Mouse (Mus musculus) CH12.LX (cell line): ENCODE measurements around the gene Rnf168. TPM values are rescaled to one million over a fixed set of nuclear protein-coding genes. Genes with fewer than 3 reads are reported as not detected.

Experiments
- DNase-seq: peaks from one replicate; pipeline ENCODE4 v3.0.0-alpha.2; 2013; ENCODE audit errors: extremely low read depth
- H3K27ac ChIP-seq: 2 replicates; pipeline ENCODE4 v1.5.1; 2012; ENCODE audit warnings: low read depth, mild to moderate bottlenecking, control low read depth, moderate library complexity; ENCODE audit not compliant: insufficient read depth
- H3K27me3 ChIP-seq: replicated peaks from 2 replicates; pipeline ENCODE3; 2012; ENCODE audit warnings: inconsistent platforms
- H3K36me3 ChIP-seq, 2 experiments: replicated peaks in 1 of 2; 2 replicates each; pipeline versions ENCODE3 to v1.6.1; 2012; ENCODE audit warnings: inconsistent platforms in 1 of 2, low read length in 1 of 2, mild to moderate bottlenecking in 1 of 2, mixed read lengths in 1 of 2, moderate library complexity in 1 of 2; ENCODE audit not compliant: control insufficient read depth in 1 of 2, insufficient read depth in 1 of 2
- H3K4me1 ChIP-seq, 2 experiments: 2 replicates each; pipeline ENCODE4 v1.6.1; 2012; ENCODE audit warnings: inconsistent platforms in 1 of 2, moderate library complexity in 1 of 2; ENCODE audit not compliant: insufficient read depth in 2 of 2, control insufficient read depth in 1 of 2
- H3K4me2 ChIP-seq: 2 replicates; pipeline ENCODE4 v1.6.1; 2012; ENCODE audit warnings: low read depth, mild to moderate bottlenecking, control low read depth; ENCODE audit not compliant: poor library complexity, insufficient read depth, severe bottlenecking
- H3K4me3 ChIP-seq, 3 experiments: fragments of 150-350 bp in 1 of 3; sonication (generic) in 1 of 3; replicated peaks in 1 of 3; 2 replicates each; pipeline versions ENCODE3 to v1.5.1; 2011 to 2012; ENCODE audit warnings: low read depth in 2 of 3, low read length in 2 of 3, mild to moderate bottlenecking in 2 of 3, moderate library complexity in 2 of 3, control low read depth in 1 of 3, improper control_type of control experiment in 1 of 3, inconsistent platforms in 1 of 3, mixed read lengths in 1 of 3; ENCODE audit not compliant: poor library complexity in 1 of 3
- H3K79me2 ChIP-seq: replicated peaks from 2 replicates; pipeline ENCODE4 v1.6.1; 2012; ENCODE audit warnings: mild to moderate bottlenecking, moderate library complexity; ENCODE audit not compliant: control insufficient read depth, poor library complexity, insufficient read depth, severe bottlenecking; ENCODE audit errors: extremely low read depth
- H3K9ac ChIP-seq: 2 replicates; pipeline ENCODE4 v1.6.1; 2012; ENCODE audit warnings: low read depth, mild to moderate bottlenecking, control low read depth, moderate library complexity; ENCODE audit not compliant: insufficient read depth
- H3K9me3 ChIP-seq: replicated peaks from 2 replicates; pipeline ENCODE3; 2012; ENCODE audit warnings: low read length, inconsistent platforms, mixed read lengths
- BHLHE40 ChIP-seq: IDR thresholded peaks from 2 replicates; pipeline ENCODE4 v1.6.1; 2011; ENCODE audit warnings: mild to moderate bottlenecking, low read depth, low read length, improper control_type of control experiment
- CTCF ChIP-seq, 2 experiments: IDR thresholded peaks in 1 of 2; conservative IDR thresholded peaks in 1 of 2; 2 replicates each; pipeline ENCODE4 v1.5.1; 2011 to 2012; ENCODE audit warnings: low read depth in 2 of 2, low read length in 2 of 2, improper control_type of control experiment in 1 of 2, inconsistent platforms in 1 of 2, mild to moderate bottlenecking in 1 of 2, moderate library complexity in 1 of 2
- ELF1 ChIP-seq: IDR thresholded peaks from 2 replicates; pipeline ENCODE4 v1.6.1; 2014; ENCODE audit warnings: low read depth, mild to moderate bottlenecking, inconsistent platforms, low read length, improper control_type of control experiment
- EP300 ChIP-seq: IDR thresholded peaks from 2 replicates; pipeline ENCODE4 v1.6.1; 2011; ENCODE audit warnings: low read length, improper control_type of control experiment
- ETS1 ChIP-seq: conservative IDR thresholded peaks from 2 replicates; pipeline ENCODE4 v1.6.1; 2012; ENCODE audit warnings: low read depth, mild to moderate bottlenecking, inconsistent platforms, low read length, improper control_type of control experiment, moderate library complexity
- HCFC1 ChIP-seq: IDR thresholded peaks from 2 replicates; pipeline ENCODE4 v1.6.1; 2012; ENCODE audit warnings: low read depth, mild to moderate bottlenecking, inconsistent platforms, low read length, improper control_type of control experiment
- MAFK ChIP-seq: IDR thresholded peaks from 2 replicates; pipeline ENCODE4 v1.6.1; 2011; ENCODE audit warnings: low read length, improper control_type of control experiment; ENCODE audit not compliant: insufficient replicate concordance
- MXI1 ChIP-seq: IDR thresholded peaks from 2 replicates; pipeline ENCODE4 v1.6.1; 2011; ENCODE audit warnings: mild to moderate bottlenecking, low read depth, low read length, improper control_type of control experiment
- NELFE ChIP-seq: IDR thresholded peaks from 2 replicates; pipeline ENCODE4 v1.6.1; 2011; ENCODE audit warnings: low read depth, low read length, improper control_type of control experiment
- NRF1 ChIP-seq: IDR thresholded peaks from 2 replicates; pipeline ENCODE4 v1.6.1; 2014; ENCODE audit warnings: low read depth, mild to moderate bottlenecking, inconsistent platforms, low read length, improper control_type of control experiment, moderate library complexity
- POLR2A ChIP-seq: IDR thresholded peaks from 2 replicates; pipeline ENCODE4 v1.6.1; 2011; ENCODE audit warnings: low read depth, mild to moderate bottlenecking, improper control_type of control experiment, low read length
- UBTF ChIP-seq: IDR thresholded peaks from 2 replicates; pipeline ENCODE4 v1.6.1; 2012; ENCODE audit warnings: low read depth, mild to moderate bottlenecking, inconsistent platforms, low read length, improper control_type of control experiment, moderate library complexity
- USF1 ChIP-seq: IDR thresholded peaks from 2 replicates; pipeline ENCODE4 v1.6.1; 2014; ENCODE audit warnings: low read depth, mild to moderate bottlenecking, inconsistent platforms, low read length, improper control_type of control experiment
- USF2 ChIP-seq: conservative IDR thresholded peaks from 2 replicates; pipeline ENCODE4 v1.6.1; 2011; ENCODE audit warnings: low read depth, low read length, improper control_type of control experiment
- ZMIZ1 ChIP-seq: IDR thresholded peaks from 2 replicates; pipeline ENCODE4 v1.6.1; 2012; ENCODE audit warnings: low read depth, mild to moderate bottlenecking, inconsistent platforms, low read length, improper control_type of control experiment
- dilution Hi-C: fragments of 300-500 bp; cut with MboI; formaldehyde crosslinking; loops from 2 replicates; pipeline ENCODE4 v1.14.3; 2020; ENCODE audit warnings: low sequenced_read_pairs; ENCODE audit not compliant: extremely low pct_unique_long_range_greater_than_20kb, extremely low pct_ligation_motif_present
- in situ Hi-C: fragments of 300-500 bp; cut with MboI; formaldehyde crosslinking; loops from 3 replicates; pipeline ENCODE4 v1.14.3; 2019; ENCODE audit warnings: low sequenced_read_pairs, low pct_ligation_motif_present, low pct_unique_long_range_greater_than_20kb, mixed read lengths
- polyA plus RNA-seq: library from polyadenylated mRNA; unstranded; fragments of >175 nt; gene quantifications from 2 replicates; pipeline ENCODE4 v1.2.1, GENCODE M21; 2012; ENCODE audit warnings: low read depth; ENCODE audit not compliant: insufficient read length
- total RNA-seq, 2 experiments: library from RNA; depleted of rRNA; stranded (reverse); fragments of 300-350 nt in 1 of 2; fragments of >200 nt in 1 of 2; gene quantifications; 2 replicates each; pipeline ENCODE4 v1.2.3; 2012 to 2014

Rnf168 gene
- total and polyA plus RNA-seq, 3 experiments = 20.5 to 37.9 (median 22.2) TPM

GRCm38 (mm10) chr16:32273338-32273737 is 3.9 kb upstream of the Rnf168 start:
- Histone ChIP-seq H3K4me2 (no peak overlapping the region), H3K9me3 (no peaks in the 10 kb centered on the region), H3K4me1 (peaks cover 11 to 24% of the 10 kb centered on the region in 2 experiments), H3K27me3 (no peaks in the 10 kb centered on the region), H3K27ac (no peak overlapping the region), H3K9ac (no peak overlapping the region), H3K4me3 (no peak overlapping the region), H3K36me3 (no peaks in the 10 kb centered on the region), H3K79me2 (peaks cover 7% of the 10 kb centered on the region)
- in situ Hi-C loops (loop anchor here (25.0 kb wide), 1 partner anchor 189 kb away; no protein-coding TSS in a partner anchor), dilution Hi-C loops (no loop called here)
- TF ChIP-seq CTCF (conservative IDR thresholded peaks at IDR 0.05 in 1 of 2, IDR thresholded peaks at IDR 0.05 in 1 of 2; ENCODE audit: low read depth in 2 of 2, low read length in 2 of 2) (peak; percentile 61 to 94), NELFE (no peak)
- peak; percentile 32 for DNase-seq

- no peak overlapping the region; the same call in 1 of the 2 replicates for H3K9ac ChIP-seq
- H3K9me3 ChIP-seq = peaks cover 5% of the 10 kb centered on the region
- peak overlapping the region in 2 of 3 experiments; percentile 32 to 54 for H3K4me3 ChIP-seq
- dilution Hi-C loops (no loop called here), in situ Hi-C loops (no loop called here)
- peak; percentile 66 for DNase-seq
- H3K27me3 ChIP-seq = no peaks in the 10 kb centered on the region
- H3K4me1 ChIP-seq = peaks cover 11 to 28% of the 10 kb centered on the region in 2 experiments
- H3K79me2 ChIP-seq = peaks cover 24% of the 10 kb centered on the region
- peaks cover 4 to 9% of the 10 kb centered on the region in 2 experiments for H3K36me3 ChIP-seq
- H3K27ac ChIP-seq = peak overlapping the region; percentile 44; the same call in 1 of the 2 replicates
- TF ChIP-seq UBTF = no peak
- TF ChIP-seq NRF1 = no peak
- no peak for TF ChIP-seq ZMIZ1
- TF ChIP-seq HCFC1 = no peak
- no peak for TF ChIP-seq EP300
- TF ChIP-seq POLR2A = peak; percentile 30; the same call in 1 of the 2 replicates
- no peak for TF ChIP-seq ETS1
- TF ChIP-seq MXI1 = no peak
- TF ChIP-seq USF1 = no peak
- no peak for TF ChIP-seq MAFK
- TF ChIP-seq CTCF (conservative IDR thresholded peaks at IDR 0.05 in 1 of 2, IDR thresholded peaks at IDR 0.05 in 1 of 2; ENCODE audit: low read depth in 2 of 2, low read length in 2 of 2) = no peak
- TF ChIP-seq BHLHE40 = no peak
- TF ChIP-seq ELF1 = no peak
- 0 out of 2 replicates have a peak, but pooled peaks have one; percentile 7 for TF ChIP-seq USF2
- no peak overlapping the region for H3K4me2 ChIP-seq
These were observed 2.2 kb upstream of the Rnf168 start for GRCm38 (mm10) chr16:32275041-32275440.
